Mouse (Mus musculus) thymus, postnatal 10 days (tissue): Measurements from ENCODE around the gene Reln.

ENCODE experiments used
- DNase-seq, 2 experiments: peaks; one replicate each; pipeline ENCODE4 v3.0.0; 2021; ENCODE audit warnings: low spot score in 2 of 2

Gene Reln

DNA sequence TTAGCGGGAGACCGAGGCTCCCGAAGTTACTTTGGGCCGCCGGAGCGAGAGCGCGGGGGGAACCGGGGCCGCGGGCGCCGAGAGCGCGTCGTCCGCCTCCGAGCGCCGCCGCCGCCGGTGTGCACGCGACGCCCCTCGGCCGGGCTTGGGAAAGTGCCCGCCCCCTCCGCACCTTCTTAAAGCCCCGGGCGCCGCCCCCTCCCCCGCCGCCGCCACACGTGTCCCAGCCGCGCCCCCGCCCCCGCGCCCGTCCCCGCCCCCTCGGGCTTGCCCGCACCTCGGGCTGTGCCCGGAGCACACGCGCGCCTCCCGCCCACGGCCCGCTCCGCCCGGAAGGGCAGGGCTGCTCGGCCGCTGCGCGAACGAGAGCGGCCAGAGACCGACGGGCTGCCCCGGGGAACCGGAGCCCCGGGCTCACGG, at the start of gene Reln:
Reln (minus strand) TSS at position 147 of the 420 bp plus-strand sequence.
- no peak for DNase-seq

DNA sequence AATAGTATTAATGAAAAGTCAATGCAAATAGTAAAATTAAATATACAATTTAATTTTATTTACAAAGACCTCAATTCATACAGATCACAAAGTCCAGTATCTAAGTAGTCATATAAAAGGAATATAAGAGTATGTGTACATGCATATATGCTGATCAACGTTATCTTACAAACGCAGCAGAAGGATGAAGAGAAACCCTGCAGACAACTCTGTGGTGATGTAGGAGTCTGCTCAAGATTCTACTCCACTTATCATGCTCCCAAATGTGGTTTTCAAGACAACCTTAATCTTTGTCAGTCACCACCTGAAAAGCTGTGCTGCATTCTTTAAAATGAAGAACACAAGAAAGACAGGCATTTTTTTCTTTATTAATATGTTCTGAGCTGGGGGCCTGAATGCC, 44.0 kb upstream of the Reln start:
- DNase-seq: no peak

DNA sequence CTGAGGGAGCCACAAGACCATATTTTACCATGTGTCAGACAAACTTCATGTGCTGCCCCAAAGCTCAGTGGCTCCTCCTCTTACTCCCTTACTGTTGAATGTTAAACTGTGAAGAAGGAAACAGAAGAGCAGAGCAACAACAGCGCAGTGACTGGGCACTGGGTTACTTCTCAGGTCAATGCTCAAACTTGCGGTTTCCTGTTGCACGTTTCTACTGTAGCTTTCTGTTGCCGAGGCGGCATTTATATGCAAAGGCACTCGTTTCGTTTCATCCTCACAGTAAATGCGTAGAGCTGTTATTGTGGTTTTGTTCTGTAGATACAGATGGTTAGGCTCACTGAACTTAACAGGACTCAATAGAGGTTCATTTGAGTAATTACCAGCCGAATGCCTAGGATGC, 16.0 kb upstream of the Reln start:
- DNase-seq: no peak

DNA sequence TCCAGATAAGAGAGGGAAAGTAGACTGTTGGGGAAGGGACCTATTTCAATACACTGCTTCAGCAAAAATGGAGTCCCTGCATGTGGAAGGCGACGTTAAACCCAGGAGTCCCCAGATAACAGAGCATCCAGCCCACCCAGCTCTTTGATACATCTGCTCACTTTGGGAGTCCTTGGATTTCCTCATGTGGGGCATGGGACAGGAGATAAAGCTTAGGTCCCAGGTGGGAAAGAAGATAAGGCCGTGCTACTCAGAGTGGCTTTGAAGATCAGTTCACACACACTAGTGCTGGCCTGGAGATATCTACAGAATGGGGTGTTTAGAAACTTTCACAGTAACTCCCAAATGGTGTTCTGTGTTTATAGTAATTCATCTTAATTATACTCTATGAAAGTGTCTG, 3.9 kb upstream of the Reln start:
- no peak for DNase-seq

DNA sequence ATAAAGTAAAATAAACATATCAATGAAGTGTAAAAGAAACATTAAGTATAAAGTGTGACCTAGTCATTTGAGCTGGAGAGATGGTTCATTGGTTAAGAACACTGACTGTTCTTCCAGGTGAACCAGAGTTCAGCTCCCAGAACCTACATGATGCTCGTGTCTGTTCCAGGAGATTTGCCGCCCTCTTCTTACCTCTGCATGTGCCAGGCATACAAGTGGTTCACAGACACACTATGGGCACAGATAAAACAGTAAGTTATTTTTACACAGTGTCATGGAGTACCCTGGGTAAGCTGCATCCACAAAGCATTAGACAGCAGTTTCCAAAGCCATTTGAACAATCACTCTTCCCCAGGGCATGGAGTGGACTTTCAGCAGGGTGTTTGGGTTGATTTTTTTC, 3.2 kb upstream of the Reln start:
- DNase-seq: no peak

DNA sequence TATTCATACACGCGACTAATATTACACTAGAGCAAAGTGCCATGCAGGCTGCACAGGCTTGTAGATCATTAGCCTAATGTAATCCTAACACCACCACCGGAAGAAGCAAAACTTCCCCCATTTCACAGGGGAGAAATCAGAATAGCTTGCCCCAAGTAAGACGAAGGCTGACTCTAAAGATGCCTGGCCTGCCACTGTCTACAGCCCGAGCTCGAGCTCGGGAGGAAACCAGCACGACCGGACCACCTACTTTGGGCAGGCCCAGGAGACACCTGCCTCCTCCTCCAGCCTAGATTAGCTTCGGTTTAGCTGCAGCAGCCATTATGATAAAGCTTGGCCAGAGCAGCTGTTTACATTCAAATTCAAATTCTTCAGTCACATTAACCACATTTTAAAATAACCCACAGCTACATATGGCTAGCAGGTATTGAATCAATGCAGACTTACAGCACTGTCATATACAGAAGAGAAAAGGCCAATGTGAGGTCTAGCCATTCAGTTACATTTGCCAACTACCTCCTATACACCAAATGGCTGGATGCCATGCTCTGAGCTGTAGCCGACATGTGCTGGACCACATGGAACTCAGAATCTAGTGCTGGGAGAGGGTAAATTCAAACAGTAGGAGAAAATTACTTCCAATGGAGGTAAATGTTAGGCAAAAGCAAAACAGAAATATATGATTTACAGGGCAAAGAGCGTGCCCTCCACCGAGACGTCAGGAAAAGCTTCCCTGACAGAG, 1.6 kb upstream of the Reln start:
- no peak for DNase-seq

DNA sequence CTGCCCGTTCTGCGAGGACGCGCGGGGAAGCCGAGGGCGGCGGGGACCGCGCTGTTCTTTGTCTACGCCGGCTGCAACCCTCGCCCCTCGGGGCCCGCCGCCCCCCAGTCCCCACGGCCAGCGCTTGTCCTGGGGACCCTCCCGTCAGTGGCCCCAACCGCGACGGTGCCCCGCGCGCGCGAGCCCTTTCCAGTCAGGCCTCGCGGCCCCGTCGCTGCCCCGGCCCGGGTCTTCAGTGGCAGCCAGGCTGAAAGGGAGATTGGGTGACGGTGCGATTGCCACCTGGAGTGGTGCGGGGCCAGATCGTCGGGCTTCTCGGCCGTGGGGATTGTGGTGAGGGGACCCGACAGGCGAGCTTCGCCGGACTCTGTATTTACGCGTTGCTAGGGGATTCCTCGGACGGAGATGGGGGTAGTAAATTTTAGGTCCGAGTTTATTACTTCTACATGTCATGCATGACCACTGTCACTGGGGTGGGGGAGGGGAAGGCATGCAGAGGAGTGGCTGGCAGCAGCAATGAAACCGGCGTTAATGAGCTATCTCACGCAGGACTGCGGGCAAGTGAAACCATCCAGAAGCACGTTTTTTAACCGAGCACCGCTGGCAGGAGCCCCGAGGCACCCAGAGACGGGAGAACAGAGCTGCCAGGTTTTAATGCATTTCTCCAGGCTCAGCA, 612 bp upstream of the Reln start:
- no peak for DNase-seq

DNA sequence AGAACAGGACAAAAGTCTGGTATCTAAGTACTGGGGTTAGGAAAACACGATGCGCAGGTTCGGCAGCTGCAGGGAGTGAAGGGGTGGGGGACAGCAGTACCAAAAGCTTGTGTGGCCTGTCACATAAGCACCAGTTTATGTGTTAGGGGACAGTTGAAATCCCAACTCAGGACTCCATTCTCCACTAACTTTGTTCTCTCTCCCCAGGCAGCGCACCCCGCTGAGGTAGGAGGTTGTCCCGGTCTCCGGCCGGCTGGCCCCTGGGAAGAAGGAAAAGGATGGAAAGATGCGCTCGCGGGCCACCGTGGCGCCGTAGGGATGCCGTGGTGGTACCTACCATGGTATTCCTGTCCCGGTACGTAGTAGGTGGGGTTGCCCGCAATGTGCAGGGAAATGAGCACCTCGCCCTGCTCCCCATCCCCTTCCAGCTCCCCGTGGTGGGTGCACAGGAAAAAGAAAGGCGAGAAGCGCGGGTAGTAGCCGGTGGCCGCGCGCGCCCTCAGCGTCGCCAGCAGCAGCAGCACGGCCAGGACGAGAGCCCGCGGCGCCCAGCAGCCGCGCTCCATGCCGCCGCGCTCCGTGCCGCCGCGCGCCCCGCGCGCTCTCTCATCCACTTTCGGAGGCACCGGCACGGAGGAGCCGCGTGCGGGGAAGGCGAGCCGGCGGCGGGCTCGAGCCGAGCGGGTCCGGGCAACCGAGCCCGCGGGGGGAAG, 503 bp downstream of the Reln start:
- DNase-seq: no peak

DNA sequence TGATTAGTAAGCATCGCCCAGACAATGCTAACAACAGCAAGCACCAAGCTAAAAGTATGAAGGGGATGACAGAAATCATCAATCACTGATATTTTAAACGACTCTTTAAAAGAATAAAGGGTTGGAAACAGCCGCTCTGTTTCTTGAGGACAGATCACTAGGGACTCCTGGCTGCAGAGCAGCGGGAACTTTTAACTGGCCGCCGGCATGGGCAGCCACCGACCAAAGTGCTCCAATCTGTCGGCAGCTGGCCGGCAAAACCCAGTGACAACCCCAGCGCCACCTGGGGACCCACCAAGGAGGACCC, 1.0 kb downstream of the Reln start:
- DNase-seq: no peak

DNA sequence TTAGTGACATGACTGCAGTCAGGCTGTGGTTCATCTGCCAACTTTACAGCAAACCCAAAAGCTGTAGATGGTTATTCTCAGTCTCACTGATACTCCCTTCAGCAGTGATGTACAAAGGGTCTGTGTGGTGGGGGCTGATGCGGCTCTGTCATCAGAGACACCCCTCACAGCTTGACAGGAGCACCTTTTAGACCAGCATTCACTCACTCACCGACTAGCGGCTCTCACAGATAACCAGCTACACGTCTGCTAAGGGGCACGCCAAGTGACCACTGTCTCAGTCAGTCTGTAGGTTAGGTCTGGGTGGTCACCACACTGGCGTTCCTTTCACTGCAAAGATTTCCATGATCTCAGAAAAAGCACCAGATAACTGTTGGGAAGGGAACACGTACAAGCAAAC, 2.0 kb downstream of the Reln start:
- DNase-seq: no peak

DNA sequence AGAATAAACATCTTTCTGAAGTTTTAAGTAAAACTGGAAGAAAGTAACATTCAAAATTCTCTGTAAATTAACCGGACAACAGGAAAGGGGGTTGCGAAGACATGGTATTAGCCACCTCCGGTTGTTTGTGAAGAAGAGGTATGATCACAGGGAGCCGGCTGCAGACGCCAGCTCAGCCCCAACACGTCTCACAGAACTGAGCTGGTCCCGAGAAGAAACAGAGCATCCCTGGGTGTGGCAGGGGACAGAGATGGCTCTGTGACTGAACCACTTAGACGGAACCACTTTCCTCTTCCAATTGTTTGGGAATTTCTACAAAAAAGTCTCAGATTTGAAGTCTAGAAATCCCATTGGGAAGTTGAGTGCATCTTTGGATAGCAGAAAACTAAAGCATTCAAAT, 3.5 kb downstream of the Reln start:
- no peak for DNase-seq

DNA sequence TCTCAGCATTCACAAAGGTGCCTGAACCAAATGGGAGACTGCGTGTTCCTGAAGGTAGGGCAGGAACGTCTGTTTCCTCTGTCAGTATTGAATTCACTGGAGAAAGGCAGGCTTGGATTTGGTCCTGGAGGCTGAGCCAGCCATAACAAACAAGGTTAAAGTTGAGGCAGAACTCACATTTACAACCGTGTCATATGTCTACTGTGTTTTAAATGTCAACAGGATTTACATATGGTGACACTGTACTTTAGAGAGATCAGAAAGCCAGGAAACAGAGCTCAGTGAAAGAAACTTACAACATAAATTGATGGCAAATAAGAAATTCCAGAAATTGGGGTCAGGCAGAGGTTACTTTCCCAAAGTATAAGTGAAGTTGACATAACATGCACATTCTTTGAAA, 9.1 kb downstream of the Reln start:
- no peak for DNase-seq

DNA sequence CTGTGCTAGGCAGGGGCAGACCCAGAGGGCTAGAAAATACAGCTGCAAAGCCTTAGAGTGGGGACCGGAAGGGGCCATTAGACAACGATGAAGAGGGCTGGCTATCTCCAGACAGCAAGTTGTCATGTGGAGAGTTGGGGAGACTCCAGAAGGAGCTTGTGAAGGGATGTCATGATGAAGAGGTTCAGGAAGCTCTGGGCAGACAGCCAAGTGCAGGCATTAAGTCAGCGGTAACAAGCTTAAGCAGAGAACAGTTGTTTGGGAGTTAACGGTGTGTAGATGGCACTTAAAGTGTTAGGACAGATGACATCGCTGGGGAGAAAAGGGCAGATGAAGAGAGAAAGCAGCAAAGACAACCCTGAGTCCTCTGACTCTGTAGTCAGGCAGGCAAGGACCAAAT, 13.7 kb downstream of the Reln start:
- DNase-seq: no peak

DNA sequence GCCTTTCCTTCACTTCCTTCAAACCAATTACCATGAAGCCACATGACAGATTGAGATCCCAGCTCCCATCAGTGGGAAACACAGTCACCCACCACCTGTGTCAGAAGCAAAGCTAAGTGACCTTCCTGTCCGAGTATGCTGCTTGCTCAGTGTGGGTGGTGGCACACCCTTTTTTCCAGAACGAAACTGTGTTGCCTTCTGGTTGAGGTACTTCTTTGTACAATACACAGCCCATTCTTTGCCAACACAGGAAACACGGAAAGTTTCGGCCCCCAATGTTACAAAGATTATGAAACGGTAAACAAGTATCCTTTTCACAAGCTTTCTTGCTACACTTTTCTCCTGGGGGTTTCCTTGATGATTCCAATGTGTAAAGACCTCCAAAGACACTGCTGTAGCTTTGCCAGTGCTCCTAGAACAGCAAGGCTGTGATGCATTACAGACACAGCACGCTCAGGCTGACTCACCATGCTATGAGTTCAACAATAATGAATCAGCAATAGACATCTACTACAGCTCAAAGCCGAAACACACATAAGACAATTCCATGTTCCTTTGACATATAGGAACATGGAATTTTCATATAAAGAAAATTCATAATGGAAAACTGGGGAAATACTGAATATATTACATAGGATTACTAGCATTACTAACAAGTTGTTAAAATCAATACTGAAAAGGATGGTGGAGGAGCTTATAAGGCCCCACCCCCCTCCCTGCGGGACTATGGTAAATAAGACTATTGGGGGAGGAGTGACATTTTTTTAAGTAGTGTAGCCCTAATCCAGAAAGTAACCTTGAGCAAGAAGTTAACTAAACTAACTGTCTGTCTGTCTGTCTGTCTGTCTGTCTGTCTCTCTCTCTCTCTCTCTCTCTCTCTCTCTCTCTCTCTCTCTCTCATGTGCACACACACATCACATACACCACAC, 15.8 kb downstream of the Reln start:
- DNase-seq: no peak

DNA sequence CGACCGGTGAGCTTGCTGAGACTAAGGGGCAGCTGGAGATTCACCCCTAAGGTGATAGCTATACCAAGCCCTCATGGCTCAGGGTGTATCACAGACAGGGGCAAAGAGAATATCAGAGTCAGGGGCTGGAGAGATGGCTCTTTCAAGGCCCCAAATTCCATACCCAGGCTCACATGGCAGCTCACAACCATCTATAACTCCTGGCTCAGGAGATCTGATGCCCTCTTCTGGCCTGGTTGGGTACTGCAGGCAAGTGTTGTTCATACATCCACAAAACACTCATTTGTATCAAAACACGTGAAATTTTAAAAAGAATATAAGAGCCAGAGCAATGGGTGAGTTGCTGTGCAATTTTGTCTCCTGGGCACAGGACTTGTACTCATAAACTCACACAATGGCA, 17.3 kb downstream of the Reln start:
- DNase-seq: peak in 1 of 2 experiments; percentile 22

DNA sequence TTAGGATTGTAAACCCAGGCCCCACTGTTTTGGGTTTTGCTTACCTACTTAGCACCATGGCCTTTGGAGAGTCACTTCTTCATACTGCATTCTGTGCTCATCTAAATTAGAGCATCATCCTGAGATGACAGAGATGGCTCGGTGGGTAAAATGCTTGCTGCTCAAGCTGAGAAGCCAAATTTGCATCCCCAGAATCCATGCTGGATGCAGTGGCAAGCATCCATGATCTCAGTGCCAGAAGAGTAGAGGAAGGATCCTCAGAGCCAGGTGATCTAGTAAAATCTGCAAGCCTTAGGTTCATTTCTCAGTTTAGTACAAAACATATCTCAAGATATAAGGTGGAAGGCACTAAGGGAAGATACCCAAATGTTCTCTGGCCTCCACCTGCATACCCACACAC, 20.7 kb downstream of the Reln start:
- DNase-seq: no peak

DNA sequence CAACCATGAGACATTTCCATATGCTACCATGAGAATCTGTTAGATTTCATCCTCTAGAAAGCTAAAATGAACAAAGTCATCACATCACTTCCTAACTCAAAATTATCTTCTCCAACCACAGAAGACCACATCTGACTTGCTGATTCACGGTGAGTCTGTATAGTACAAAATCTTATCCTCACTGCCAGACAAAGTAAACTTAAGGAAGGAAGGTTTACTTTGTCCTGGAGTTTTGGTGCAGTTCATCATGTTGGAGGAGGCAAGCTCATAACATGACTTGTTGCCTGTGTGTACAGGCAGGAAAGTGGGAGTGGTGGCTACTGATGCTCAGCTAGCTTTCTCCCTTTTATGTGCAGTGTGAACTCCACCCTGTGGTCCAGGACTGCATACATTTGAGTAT, 26.7 kb downstream of the Reln start:
- no peak for DNase-seq

DNA sequence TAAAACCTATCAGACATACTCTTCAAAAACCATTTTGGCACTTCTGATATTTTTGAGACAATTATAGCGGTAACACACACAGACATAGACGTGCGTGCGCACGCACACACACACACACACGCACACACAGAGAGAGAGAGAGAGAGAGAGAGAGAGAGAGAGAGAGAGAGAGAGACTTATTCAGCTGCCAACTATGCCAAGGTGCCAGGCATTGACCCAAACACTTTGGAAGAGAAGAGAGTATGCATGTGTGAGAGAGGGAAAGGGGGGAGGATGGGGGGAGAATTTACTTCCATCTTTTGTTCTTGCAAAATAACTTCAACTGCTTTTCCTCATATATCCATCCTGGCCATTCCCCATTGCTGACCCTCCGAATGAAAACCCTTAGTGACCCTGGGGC, 28.0 kb downstream of the Reln start:
- DNase-seq: no peak

DNA sequence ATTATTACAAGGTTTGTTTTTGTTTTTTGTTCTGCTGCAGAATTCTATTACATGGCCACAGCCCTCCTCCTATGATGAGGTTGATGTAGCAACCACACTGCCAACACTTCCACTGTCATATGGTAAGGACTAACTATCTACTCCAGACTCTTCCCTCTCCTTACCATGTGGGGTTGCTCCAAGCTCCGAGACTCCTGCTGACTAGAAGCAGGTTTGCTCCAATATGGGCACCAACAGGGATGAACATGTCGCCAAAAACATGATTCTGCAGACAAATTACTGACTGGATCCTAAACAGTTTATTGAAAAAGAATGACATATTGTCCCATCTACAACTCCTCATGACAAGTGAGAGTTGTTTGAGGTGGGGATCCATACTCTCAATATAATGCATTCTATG, 28.5 kb downstream of the Reln start:
- no peak for DNase-seq

DNA sequence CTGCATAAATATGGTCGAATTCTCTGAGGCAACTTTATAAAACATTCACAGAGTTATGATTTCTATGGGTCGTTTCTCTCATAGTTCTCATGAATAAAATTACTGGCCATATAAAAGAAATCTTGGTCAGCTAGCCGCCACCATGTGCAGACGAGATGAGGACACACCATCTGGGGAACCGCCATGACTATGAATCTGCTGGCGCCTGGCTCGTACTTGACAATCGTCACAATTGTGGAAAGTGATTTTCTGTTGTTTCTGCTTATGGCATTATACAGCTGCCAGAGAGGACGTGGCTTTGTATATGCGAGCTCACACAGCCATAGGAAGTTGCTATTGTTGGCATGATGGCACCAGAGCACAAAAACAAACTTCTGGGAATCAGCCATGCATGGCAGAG, 31.5 kb downstream of the Reln start:
- DNase-seq: no peak

DNA sequence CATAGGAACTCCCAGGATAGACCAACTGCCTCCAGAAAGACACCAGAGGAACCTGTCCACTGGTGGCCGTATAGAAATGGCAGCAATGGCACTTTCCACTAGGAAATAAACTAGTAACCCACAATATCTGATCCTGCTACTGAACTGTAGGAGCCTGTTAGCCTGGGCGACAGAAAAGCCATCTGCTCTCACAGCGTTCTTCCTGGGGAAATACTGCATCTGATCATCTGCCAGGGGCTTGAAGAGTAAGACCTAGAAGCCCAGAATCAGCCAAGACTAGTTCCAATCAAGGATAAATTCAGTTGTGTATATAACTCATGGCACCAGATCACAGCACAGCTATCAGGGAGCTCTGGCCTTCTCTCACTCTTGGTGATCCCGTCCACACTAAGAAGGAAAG, 33.5 kb downstream of the Reln start:
- no peak for DNase-seq

DNA sequence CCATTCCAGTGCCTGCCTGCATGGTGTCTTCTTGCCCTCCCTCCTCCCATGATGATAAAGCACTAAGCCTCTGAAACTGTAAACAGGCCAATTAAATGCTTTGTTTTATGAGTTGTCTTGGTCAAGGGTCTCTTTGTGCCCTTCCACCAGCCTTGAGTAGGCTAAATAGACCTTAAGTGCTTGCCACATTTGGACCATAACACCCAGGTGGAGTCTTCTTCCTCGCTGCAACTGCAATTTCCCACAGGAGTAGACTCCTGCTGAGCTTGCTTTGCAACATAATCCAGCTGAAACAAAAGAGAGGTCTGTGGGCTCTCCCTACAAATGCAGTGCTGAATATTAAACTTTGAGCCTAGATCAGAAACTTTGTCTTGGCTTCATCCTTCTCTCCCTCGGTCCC, 35.5 kb downstream of the Reln start:
- DNase-seq: no peak
